Mouse (Mus musculus): ENCODE results near the gene Plod1. TPM values are rescaled to one million over a fixed set of nuclear protein-coding genes. Genes with fewer than 3 reads are reported as not detected.

Gene Plod1
- total RNA-seq, 2 experiments from 2014 or later = 26.7 to 28.4 TPM

Other genes starting within 250 kb of the Plod1 start
- not detected for gene Zfp534, start 234.2 kb downstream of the Plod1 start, total RNA-seq (2021)
- gene Zfp984, start 127.0 kb downstream of the Plod1 start, total RNA-seq (2021) = 1 to 10 TPM; 2.8 to 3.1 TPM
- 10 to 100 TPM; 16.0 to 16.9 TPM for gene Zfp933, start 88.4 kb downstream of the Plod1 start, total RNA-seq (2021)
- 10 to 100 TPM; 20.6 to 21.5 TPM for gene Miip, start 68.0 kb downstream of the Plod1 start, total RNA-seq (2021)
- gene Fv1, start 67.8 kb downstream of the Plod1 start, total RNA-seq (2021) = 1 to 10 TPM; 7.2 to 8.9 TPM
- 100 to 1,000 TPM; 188 to 200 TPM for gene Mfn2, start 32.1 kb downstream of the Plod1 start, total RNA-seq (2021)
- gene 2510039O18Rik, start 4.1 kb upstream of the Plod1 start, total RNA-seq (2021) = 10 to 100 TPM; 27.7 to 28.8 TPM
- gene Nppb, start 49.0 kb upstream of the Plod1 start, total RNA-seq (2021) = not detected
- gene Nppa, start 64.0 kb upstream of the Plod1 start, total RNA-seq (2021) = under 1 TPM; 0.45 to 0.92 TPM
- gene Clcn6, start 102.1 kb upstream of the Plod1 start, total RNA-seq (2021) = 10 to 100 TPM; 64.2 to 65.0 TPM
- 10 to 100 TPM; 25.6 to 26.4 TPM for gene Mthfr, start 102.3 kb upstream of the Plod1 start, total RNA-seq (2021)
- gene Agtrap, start 151.3 kb upstream of the Plod1 start, total RNA-seq (2021) = 1 to 10 TPM; 8.9 to 9.0 TPM
- gene Mad2l2, start 193.6 kb upstream of the Plod1 start, total RNA-seq (2021) = 10 to 100 TPM; 19.8 to 22.1 TPM
- gene Draxin, start 193.9 kb upstream of the Plod1 start, total RNA-seq (2021) = 1 to 10 TPM; 4.8 to 5.6 TPM
- 10 to 100 TPM; 24.6 to 27.4 TPM for gene Fbxo6, start 215.4 kb upstream of the Plod1 start, total RNA-seq (2021)
- 100 to 1,000 TPM in 1 of 2 experiments, 10 to 100 TPM in 1; 98.6 to 111 TPM for gene Fbxo44, start 223.7 kb upstream of the Plod1 start, total RNA-seq (2021)
- 10 to 100 TPM; 65.2 to 72.1 TPM for gene Fbxo2, start 223.9 kb upstream of the Plod1 start, total RNA-seq (2021)

Data from layer of hippocampus, postnatal 14 days (tissue).